Mouse (Mus musculus): ENCODE measurements around the gene Lztfl1. TPM values are rescaled to one million over a fixed set of nuclear protein-coding genes. Genes with fewer than 3 reads are reported as not detected.
"Not testable (repeated sequence)": the region's sequence is repeated elsewhere in the genome, so short reads cannot be mapped to it uniquely, and the experiment has no call there.

Lztfl1 gene
- polyA plus RNA-seq, 1 experiment from 2014 or later, result 60.7 TPM

DNA sequence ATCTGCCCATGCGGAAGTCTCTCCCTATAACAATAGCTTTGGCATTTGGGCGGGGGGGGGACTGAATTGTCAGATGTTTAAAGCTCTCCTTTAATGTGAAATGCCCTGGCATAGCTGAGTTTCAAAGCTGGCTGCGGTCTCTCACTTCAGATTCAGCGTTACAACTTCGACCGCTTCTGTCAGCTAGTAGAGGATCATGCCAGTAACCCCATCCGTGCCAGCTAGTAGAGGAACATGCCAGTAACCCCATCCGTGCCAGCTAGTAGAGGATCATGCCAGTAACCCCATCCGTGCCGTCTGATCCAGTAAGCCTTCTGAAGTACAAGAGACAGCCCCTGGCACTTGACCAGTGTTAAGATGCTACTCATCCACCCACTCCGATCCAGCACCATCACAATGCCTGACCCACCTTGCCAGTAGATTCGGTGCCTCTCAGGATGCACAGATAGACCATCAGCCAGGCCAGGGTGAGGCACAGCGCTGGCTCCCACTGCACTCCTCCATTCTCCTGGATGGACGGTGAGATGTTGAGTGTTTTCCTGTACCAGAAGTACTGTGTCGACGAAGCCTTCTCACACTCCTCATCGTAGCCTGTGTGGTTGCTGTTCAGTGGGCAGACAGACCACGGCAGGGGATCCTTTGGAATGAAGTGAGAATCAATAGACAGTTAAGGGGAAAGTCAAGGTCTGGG is 57.4 kb downstream of the Lztfl1 start:
- ATAC-seq (ENCODE audit: low FRiP score, low TSS enrichment); H3K4me3 ChIP-seq (replicated peaks; ENCODE audit: low read depth, low read length); DNase-seq; H3K4me2 ChIP-seq (ENCODE audit: low read length); H3K27ac ChIP-seq (replicated peaks; ENCODE audit: low read depth, low read length); H3K4me1 ChIP-seq (ENCODE audit: control insufficient read depth, insufficient read depth, low read length); H3K9me3 ChIP-seq (ENCODE audit: control insufficient read depth, low read length); H3K36me3 ChIP-seq (ENCODE audit: control insufficient read depth, insufficient read depth, low read length); H3K27me3 ChIP-seq (ENCODE audit: control insufficient read depth, insufficient read depth, low read length); H3K9ac ChIP-seq (replicated peaks; ENCODE audit: low read length): not testable (repeated sequence)
- 86% methylated on average over 16 of the region's 18 CpGs for WGBS

DNA sequence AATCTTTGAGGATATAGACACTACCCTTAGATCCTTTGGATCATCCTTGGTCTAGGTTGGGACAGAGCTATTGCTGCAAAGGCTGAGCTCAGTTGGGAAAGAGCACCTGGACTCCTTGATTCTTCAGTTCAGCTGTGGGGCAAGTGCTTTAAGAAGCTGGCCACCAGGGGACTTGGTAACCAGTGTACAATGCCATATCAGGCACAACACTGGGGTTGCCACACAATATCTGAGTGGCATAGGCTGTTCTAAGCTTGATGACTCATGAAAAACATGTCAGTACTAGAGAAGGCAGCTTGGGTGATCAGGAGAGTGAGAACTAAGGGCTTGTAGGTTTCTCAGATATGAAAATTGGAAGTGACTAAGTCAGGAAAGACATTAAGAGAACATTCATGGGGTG is 58.5 kb downstream of the Lztfl1 start:
- no peaks in the 10 kb centered on the region for H3K36me3 ChIP-seq (ENCODE audit: control insufficient read depth, insufficient read depth, low read length)
- H3K27ac ChIP-seq (replicated peaks; ENCODE audit: low read depth, low read length), result no peak overlapping the region
- no peaks in the 10 kb centered on the region for H3K4me1 ChIP-seq (ENCODE audit: control insufficient read depth, insufficient read depth, low read length)
- no peaks in the 10 kb centered on the region for H3K27me3 ChIP-seq (ENCODE audit: control insufficient read depth, insufficient read depth, low read length)
- H3K4me2 ChIP-seq (ENCODE audit: low read length), result no peak overlapping the region
- no peak overlapping the region for H3K4me3 ChIP-seq (replicated peaks; ENCODE audit: low read depth, low read length)
- H3K9me3 ChIP-seq (ENCODE audit: control insufficient read depth, low read length), result no peaks in the 10 kb centered on the region
- DNase-seq (no peak), ATAC-seq (ENCODE audit: low FRiP score, low TSS enrichment) (no peak)
- no peak overlapping the region for H3K9ac ChIP-seq (replicated peaks; ENCODE audit: low read length)

GRCm38 (mm10) chr9:123657457-123657856 is 60.0 kb downstream of the Lztfl1 start:
- Histone ChIP-seq H3K9ac (replicated peaks; ENCODE audit: low read length) (no peak overlapping the region), H3K9me3 (ENCODE audit: control insufficient read depth, low read length) (no peaks in the 10 kb centered on the region), H3K36me3 (ENCODE audit: control insufficient read depth, insufficient read depth, low read length) (no peaks in the 10 kb centered on the region), H3K27me3 (ENCODE audit: control insufficient read depth, insufficient read depth, low read length) (no peaks in the 10 kb centered on the region), H3K4me1 (ENCODE audit: control insufficient read depth, insufficient read depth, low read length) (no peaks in the 10 kb centered on the region), H3K4me3 (replicated peaks; ENCODE audit: low read depth, low read length) (no peak overlapping the region), H3K4me2 (ENCODE audit: low read length) (no peak overlapping the region), H3K27ac (replicated peaks; ENCODE audit: low read depth, low read length) (no peak overlapping the region)
- WGBS, result 79% methylated on average over 3 of the region's 3 CpGs
- no peak for DNase-seq
- ATAC-seq (ENCODE audit: low FRiP score, low TSS enrichment), result no peak

GRCm38 (mm10) chr9:123651369-123651768 is 66.1 kb downstream of the Lztfl1 start:
- Histone ChIP-seq H3K4me3 (replicated peaks; ENCODE audit: low read depth, low read length) (no peak overlapping the region), H3K36me3 (ENCODE audit: control insufficient read depth, insufficient read depth, low read length) (no peaks in the 10 kb centered on the region), H3K9me3 (ENCODE audit: control insufficient read depth, low read length) (no peaks in the 10 kb centered on the region), H3K4me2 (ENCODE audit: low read length) (no peak overlapping the region), H3K27me3 (ENCODE audit: control insufficient read depth, insufficient read depth, low read length) (no peaks in the 10 kb centered on the region), H3K9ac (replicated peaks; ENCODE audit: low read length) (no peak overlapping the region), H3K27ac (replicated peaks; ENCODE audit: low read depth, low read length) (no peak overlapping the region), H3K4me1 (ENCODE audit: control insufficient read depth, insufficient read depth, low read length) (no peaks in the 10 kb centered on the region)
- DNase-seq (no peak), ATAC-seq (ENCODE audit: low FRiP score, low TSS enrichment) (no peak)
- 43% methylated on average over 4 of the region's 4 CpGs for WGBS

GRCm38 (mm10) chr9:123649785-123650511 is 67.5 kb downstream of the Lztfl1 start:
- 95% methylated on average over 2 of the region's 2 CpGs for WGBS
- no peak overlapping the region for H3K27ac ChIP-seq (replicated peaks; ENCODE audit: low read depth, low read length)
- no peak for ATAC-seq (ENCODE audit: low FRiP score, low TSS enrichment)

More at GRCm38 (mm10) chr9:123649785-123650511, 67.5 kb downstream of the Lztfl1 start:
- no peak for DNase-seq
- no peak overlapping the region for H3K4me2 ChIP-seq (ENCODE audit: low read length)
- H3K36me3 ChIP-seq (ENCODE audit: control insufficient read depth, insufficient read depth, low read length), result no peaks in the 10 kb centered on the region
- H3K4me3 ChIP-seq (replicated peaks; ENCODE audit: low read depth, low read length), result no peak overlapping the region
- no peaks in the 10 kb centered on the region for H3K4me1 ChIP-seq (ENCODE audit: control insufficient read depth, insufficient read depth, low read length)
- H3K9me3 ChIP-seq (ENCODE audit: control insufficient read depth, low read length), result no peaks in the 10 kb centered on the region
- no peak overlapping the region for H3K9ac ChIP-seq (replicated peaks; ENCODE audit: low read length)
- H3K27me3 ChIP-seq (ENCODE audit: control insufficient read depth, insufficient read depth, low read length), result no peaks in the 10 kb centered on the region

Other genes with a start within 250 kb of the Lztfl1 start
- 11.8 and 16.4 TPM in 2 replicates for gene Limd1, start 239.0 kb downstream of the Lztfl1 start, polyA plus RNA-seq (2014; fragmentation: Nextera tagmentation; extraction: Ambion mirVana)
- gene Sacm1l, start 187.9 kb downstream of the Lztfl1 start, polyA plus RNA-seq (2014; fragmentation: Nextera tagmentation; extraction: Ambion mirVana), result 50.4 and 57.0 TPM in 2 replicates
- gene Slc6a20b, start 85.1 kb downstream of the Lztfl1 start, polyA plus RNA-seq (2014; fragmentation: Nextera tagmentation; extraction: Ambion mirVana), result 0.18 and 0.33 TPM in 2 replicates
- 0.16 and 0.51 TPM in 2 replicates for gene Ccr9, start 39.3 kb downstream of the Lztfl1 start, polyA plus RNA-seq (2014; fragmentation: Nextera tagmentation; extraction: Ambion mirVana)
- 0.81 and 13.1 TPM in 2 replicates for gene Slc6a20a, start 38.8 kb downstream of the Lztfl1 start, polyA plus RNA-seq (2014; fragmentation: Nextera tagmentation; extraction: Ambion mirVana)
- 0.11 TPM in 2 replicates for gene Cxcr6, start 88.8 kb upstream of the Lztfl1 start, polyA plus RNA-seq (2014; fragmentation: Nextera tagmentation; extraction: Ambion mirVana)
- 9.7 and 10.2 TPM in 2 replicates for gene Fyco1, start 134.2 kb upstream of the Lztfl1 start, polyA plus RNA-seq (2014; fragmentation: Nextera tagmentation; extraction: Ambion mirVana)
- gene Xcr1, start 144.3 kb upstream of the Lztfl1 start, polyA plus RNA-seq (2014; fragmentation: Nextera tagmentation; extraction: Ambion mirVana), result 0.04 TPM in 1 of 2 replicates, not detected in the other